Mouse (Mus musculus): ENCODE results near the gene Olfr539. TPM values are rescaled to one million over a fixed set of nuclear protein-coding genes. Genes with fewer than 3 reads are reported as not detected.
A peak's percentile ranks its signal among the peaks of the same experiment; 100 is the strongest.

Gene Olfr539
- polyA plus RNA-seq, 1 experiment from 2014 or later, result not detected

GRCm38 (mm10) chr7:140706348-140706747 lies 46.6 kb downstream of the Olfr539 start:
- H3K27ac ChIP-seq (ENCODE audit: low read length), result no peak overlapping the region
- no peaks in the 10 kb centered on the region for H3K4me1 ChIP-seq (ENCODE audit: control insufficient read depth, low read depth, low read length)
- H3K36me3 ChIP-seq (ENCODE audit: control insufficient read depth, insufficient read depth), result no peaks in the 10 kb centered on the region
- no peak overlapping the region for H3K9ac ChIP-seq (ENCODE audit: low read depth, low read length)
- H3K9me3 ChIP-seq (replicated peaks; ENCODE audit: control insufficient read depth, low read length), result no peaks in the 10 kb centered on the region
- no peak overlapping the region for H3K4me3 ChIP-seq (ENCODE audit: low read depth, low read length)
- no peaks in the 10 kb centered on the region for H3K27me3 ChIP-seq (ENCODE audit: control insufficient read depth, insufficient read depth, low read depth, low read length)
- no peak overlapping the region for H3K4me2 ChIP-seq (ENCODE audit: low read depth, low read length)
- WGBS (ENCODE audit: insufficient replicate concordance), result 39% methylated on average over 2 of the region's 2 CpGs
- no peak for ATAC-seq (ENCODE audit: low read depth)

- no peak for ATAC-seq (ENCODE audit: low read depth)
- Histone ChIP-seq H3K4me2 (ENCODE audit: low read depth, low read length) (no peak overlapping the region), H3K9me3 (replicated peaks; ENCODE audit: control insufficient read depth, low read length) (no peaks in the 10 kb centered on the region), H3K4me3 (ENCODE audit: low read depth, low read length) (no peak overlapping the region), H3K27ac (ENCODE audit: low read length) (no peak overlapping the region), H3K27me3 (ENCODE audit: control insufficient read depth, insufficient read depth, low read depth, low read length) (no peaks in the 10 kb centered on the region), H3K4me1 (ENCODE audit: control insufficient read depth, low read depth, low read length) (no peaks in the 10 kb centered on the region), H3K9ac (ENCODE audit: low read depth, low read length) (no peak overlapping the region), H3K36me3 (ENCODE audit: control insufficient read depth, insufficient read depth) (no peaks in the 10 kb centered on the region)
- WGBS (ENCODE audit: insufficient replicate concordance), result 59% methylated on average over 6 of the region's 6 CpGs
Measured at GRCm38 (mm10) chr7:140707536-140708284, 48.0 kb downstream of the Olfr539 start.

GRCm38 (mm10) chr7:140717155-140718055 lies 57.7 kb downstream of the Olfr539 start:
- WGBS (ENCODE audit: insufficient replicate concordance), result 52% methylated on average over 7 of the region's 7 CpGs
- H3K4me3 ChIP-seq (ENCODE audit: low read depth, low read length), result no peak overlapping the region
- ATAC-seq (ENCODE audit: low read depth), result no peak
- no peaks in the 10 kb centered on the region for H3K4me1 ChIP-seq (ENCODE audit: control insufficient read depth, low read depth, low read length)
- no peak overlapping the region for H3K27ac ChIP-seq (ENCODE audit: low read length)
- H3K27me3 ChIP-seq (ENCODE audit: control insufficient read depth, insufficient read depth, low read depth, low read length), result no peaks in the 10 kb centered on the region
- H3K9me3 ChIP-seq (replicated peaks; ENCODE audit: control insufficient read depth, low read length), result no peaks in the 10 kb centered on the region
- H3K4me2 ChIP-seq (ENCODE audit: low read depth, low read length), result no peak overlapping the region
- H3K36me3 ChIP-seq (ENCODE audit: control insufficient read depth, insufficient read depth), result no peaks in the 10 kb centered on the region
- no peak overlapping the region for H3K9ac ChIP-seq (ENCODE audit: low read depth, low read length)

GRCm38 (mm10) chr7:140721095-140721494 lies 61.4 kb downstream of the Olfr539 start:
- Histone ChIP-seq H3K4me3 (ENCODE audit: low read depth, low read length) (no peak overlapping the region), H3K9ac (ENCODE audit: low read depth, low read length) (no peak overlapping the region), H3K27me3 (ENCODE audit: control insufficient read depth, insufficient read depth, low read depth, low read length) (no peaks in the 10 kb centered on the region), H3K4me1 (ENCODE audit: control insufficient read depth, low read depth, low read length) (no peaks in the 10 kb centered on the region), H3K9me3 (replicated peaks; ENCODE audit: control insufficient read depth, low read length) (no peaks in the 10 kb centered on the region), H3K36me3 (ENCODE audit: control insufficient read depth, insufficient read depth) (no peaks in the 10 kb centered on the region), H3K4me2 (ENCODE audit: low read depth, low read length) (no peak overlapping the region), H3K27ac (ENCODE audit: low read length) (no peak overlapping the region)
- 41% methylated on average over 6 of the region's 6 CpGs for WGBS (ENCODE audit: insufficient replicate concordance)
- ATAC-seq (ENCODE audit: low read depth), result peak; percentile 51; the same call in 1 of the 2 replicates

GRCm38 (mm10) chr7:140725558-140725957 lies 65.8 kb downstream of the Olfr539 start:
- Histone ChIP-seq H3K36me3 (ENCODE audit: control insufficient read depth, insufficient read depth) (no peaks in the 10 kb centered on the region), H3K9me3 (replicated peaks; ENCODE audit: control insufficient read depth, low read length) (no peaks in the 10 kb centered on the region), H3K4me3 (ENCODE audit: low read depth, low read length) (no peak overlapping the region), H3K4me2 (ENCODE audit: low read depth, low read length) (no peak overlapping the region), H3K27ac (ENCODE audit: low read length) (no peak overlapping the region), H3K27me3 (ENCODE audit: control insufficient read depth, insufficient read depth, low read depth, low read length) (no peaks in the 10 kb centered on the region), H3K9ac (ENCODE audit: low read depth, low read length) (no peak overlapping the region), H3K4me1 (ENCODE audit: control insufficient read depth, low read depth, low read length) (no peaks in the 10 kb centered on the region)
- no peak for ATAC-seq (ENCODE audit: low read depth)

Other genes with a start within 250 kb of the Olfr539 start
- not detected in 2 replicates for gene Olfr532, start 238.3 kb upstream of the Olfr539 start, polyA plus RNA-seq (2015; fragmentation: Nextera tagmentation; extraction: Ambion mirVana)
- gene Olfr533, start 196.6 kb upstream of the Olfr539 start, polyA plus RNA-seq (2015; fragmentation: Nextera tagmentation; extraction: Ambion mirVana), result not detected in 2 replicates
- not detected in 2 replicates for gene Olfr535, start 175.7 kb upstream of the Olfr539 start, polyA plus RNA-seq (2015; fragmentation: Nextera tagmentation; extraction: Ambion mirVana)
- gene Olfr536, start 152.5 kb upstream of the Olfr539 start, polyA plus RNA-seq (2015; fragmentation: Nextera tagmentation; extraction: Ambion mirVana), result not detected in 2 replicates
- gene Olfr538, start 92.0 kb upstream of the Olfr539 start, polyA plus RNA-seq (2015; fragmentation: Nextera tagmentation; extraction: Ambion mirVana), result not detected in 2 replicates
- gene Olfr46, start 58.7 kb upstream of the Olfr539 start, polyA plus RNA-seq (2015; fragmentation: Nextera tagmentation; extraction: Ambion mirVana), result not detected in 2 replicates
- gene Olfr61, start 31.0 kb upstream of the Olfr539 start, polyA plus RNA-seq (2015; fragmentation: Nextera tagmentation; extraction: Ambion mirVana), result not detected in 2 replicates
- not detected in 2 replicates for gene Olfr53, start 13.5 kb upstream of the Olfr539 start, polyA plus RNA-seq (2015; fragmentation: Nextera tagmentation; extraction: Ambion mirVana)
- gene Olfr45, start 22.0 kb downstream of the Olfr539 start, polyA plus RNA-seq (2015; fragmentation: Nextera tagmentation; extraction: Ambion mirVana), result not detected in 2 replicates
- gene Olfr541, start 37.3 kb downstream of the Olfr539 start, polyA plus RNA-seq (2015; fragmentation: Nextera tagmentation; extraction: Ambion mirVana), result not detected in 2 replicates
- gene Cyp2e1, start 103.8 kb downstream of the Olfr539 start, polyA plus RNA-seq (2015; fragmentation: Nextera tagmentation; extraction: Ambion mirVana), result 0.97 and 1.1 TPM in 2 replicates
- 0.07 and 0.14 TPM in 2 replicates for gene Syce1, start 127.9 kb downstream of the Olfr539 start, polyA plus RNA-seq (2015; fragmentation: Nextera tagmentation; extraction: Ambion mirVana)
- 0.06 and 0.16 TPM in 2 replicates for gene Zfp941, start 162.2 kb downstream of the Olfr539 start, polyA plus RNA-seq (2015; fragmentation: Nextera tagmentation; extraction: Ambion mirVana)
- 30.3 and 32.9 TPM in 2 replicates for gene Urah, start 175.1 kb downstream of the Olfr539 start, polyA plus RNA-seq (2015; fragmentation: Nextera tagmentation; extraction: Ambion mirVana)
- gene Scgb1c1, start 185.6 kb downstream of the Olfr539 start, polyA plus RNA-seq (2015; fragmentation: Nextera tagmentation; extraction: Ambion mirVana), result not detected in 2 replicates
- gene Odf3, start 187.9 kb downstream of the Olfr539 start, polyA plus RNA-seq (2015; fragmentation: Nextera tagmentation; extraction: Ambion mirVana), result not detected in 2 replicates
- not detected in 2 replicates for gene Gm45785, start 196.4 kb downstream of the Olfr539 start, polyA plus RNA-seq (2015; fragmentation: Nextera tagmentation; extraction: Ambion mirVana)
- gene Ric8a, start 197.0 kb downstream of the Olfr539 start, polyA plus RNA-seq (2015; fragmentation: Nextera tagmentation; extraction: Ambion mirVana), result 21.2 and 21.5 TPM in 2 replicates
- 19.3 and 20.9 TPM in 2 replicates for gene Bet1l, start 197.6 kb downstream of the Olfr539 start, polyA plus RNA-seq (2015; fragmentation: Nextera tagmentation; extraction: Ambion mirVana)
- gene Psmd13, start 222.0 kb downstream of the Olfr539 start, polyA plus RNA-seq (2015; fragmentation: Nextera tagmentation; extraction: Ambion mirVana), result 108 and 123 TPM in 2 replicates
- gene Sirt3, start 222.4 kb downstream of the Olfr539 start, polyA plus RNA-seq (2015; fragmentation: Nextera tagmentation; extraction: Ambion mirVana), result 21.9 and 23.6 TPM in 2 replicates
- 1.4 and 3.4 TPM in 2 replicates for gene Cox8b, start 240.5 kb downstream of the Olfr539 start, polyA plus RNA-seq (2015; fragmentation: Nextera tagmentation; extraction: Ambion mirVana)

Measured in liver, embryonic 16.5 days (tissue).